Mouse (Mus musculus): ENCODE results near the gene Ift172.

GRCm38 (mm10) chr5:31295606-31296141 is 4.8 kb upstream of the Ift172 start, which contains the start of gene Fndc4:
- TF ChIP-seq CTCF (IDR thresholded peaks at IDR 0.05; ENCODE audit: control insufficient read depth, insufficient read depth, low read length), result no peak
- TF ChIP-seq POLR2A (IDR thresholded peaks at IDR 0.05; ENCODE audit: borderline replicate concordance, control insufficient read depth, low read depth, low read length), result no peak
